Mouse (Mus musculus): ENCODE data around the gene Pigo. TPM values are rescaled to one million over a fixed set of nuclear protein-coding genes. Genes with fewer than 3 reads are reported as not detected.

Pigo gene
- polyA plus RNA-seq, 1 experiment from 2014 or later: 16.6 TPM

GRCm38 (mm10) chr4:43052627-43053026 lies 27.0 kb upstream of the Pigo start:
- Histone ChIP-seq H3K27me3 (replicated peaks; ENCODE audit: control insufficient read depth, insufficient read depth, low read length) (no peaks in the 10 kb centered on the region), H3K36me3 (ENCODE audit: control insufficient read depth, insufficient read depth, low read length) (no peaks in the 10 kb centered on the region), H3K4me1 (ENCODE audit: control insufficient read depth, insufficient read depth, low read length) (no peaks in the 10 kb centered on the region), H3K4me2 (ENCODE audit: low read depth, low read length) (no peak overlapping the region), H3K4me3 (ENCODE audit: low read depth, low read length) (no peak overlapping the region), H3K9me3 (ENCODE audit: control insufficient read depth, low read length) (no peaks in the 10 kb centered on the region), H3K9ac (ENCODE audit: low read depth, low read length) (no peak overlapping the region), H3K27ac (replicated peaks; ENCODE audit: low read depth, low read length) (no peak overlapping the region)
- WGBS: 11% methylated on average over 3 of the region's 4 CpGs
- ATAC-seq (ENCODE audit: low read depth) (no peak; the same call in 1 of the 2 replicates), DNase-seq (ENCODE audit: low spot score) (peak; percentile 79)

- peak overlapping the region; percentile 76 for H3K4me2 ChIP-seq (ENCODE audit: low read depth, low read length)
- peaks cover 17% of the 10 kb centered on the region; the same call in 1 of the 2 replicates for H3K4me1 ChIP-seq (ENCODE audit: control insufficient read depth, insufficient read depth, low read length)
- 8% methylated on average over 5 of the region's 5 CpGs for WGBS
- peak; percentile 96 for DNase-seq (ENCODE audit: low spot score)
- H3K36me3 ChIP-seq (ENCODE audit: control insufficient read depth, insufficient read depth, low read length): no peaks in the 10 kb centered on the region
- H3K4me3 ChIP-seq (ENCODE audit: low read depth, low read length): no peak overlapping the region
- H3K9me3 ChIP-seq (ENCODE audit: control insufficient read depth, low read length): no peaks in the 10 kb centered on the region
- no peak overlapping the region for H3K9ac ChIP-seq (ENCODE audit: low read depth, low read length)
- H3K27ac ChIP-seq (replicated peaks; ENCODE audit: low read depth, low read length): no peak overlapping the region
- H3K27me3 ChIP-seq (replicated peaks; ENCODE audit: control insufficient read depth, insufficient read depth, low read length): no peaks in the 10 kb centered on the region
- ATAC-seq (ENCODE audit: low read depth): no peak
Observed at GRCm38 (mm10) chr4:43047231-43047630, 21.6 kb upstream of the Pigo start.

DNA sequence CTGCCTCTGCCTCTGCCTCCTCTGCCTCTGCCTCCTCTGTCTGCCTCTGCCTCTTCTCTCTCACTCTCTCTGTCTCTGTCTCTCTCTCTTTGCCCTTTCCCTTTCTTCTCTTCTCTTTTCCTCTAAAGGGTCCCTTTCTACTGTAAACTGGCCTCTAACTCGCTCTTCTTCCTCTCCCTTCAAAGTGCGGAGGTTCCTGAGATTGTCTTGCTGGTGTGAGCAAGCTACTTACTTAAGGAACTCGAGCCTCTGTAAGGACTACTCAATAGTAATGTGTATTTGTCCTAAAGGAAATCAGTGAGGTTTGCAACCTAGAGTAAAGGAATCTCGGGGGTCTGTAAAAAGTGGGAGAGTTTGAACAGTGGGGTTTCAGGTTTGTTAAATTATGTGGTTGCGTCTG lies 21.0 kb upstream of the Pigo start:
- Histone ChIP-seq H3K27ac (replicated peaks; ENCODE audit: low read depth, low read length) (no peak overlapping the region; the same call in 1 of the 2 replicates), H3K9me3 (ENCODE audit: control insufficient read depth, low read length) (no peaks in the 10 kb centered on the region), H3K4me2 (ENCODE audit: low read depth, low read length) (peak overlapping the region; percentile 76; the same call in 1 of the 2 replicates), H3K27me3 (replicated peaks; ENCODE audit: control insufficient read depth, insufficient read depth, low read length) (no peaks in the 10 kb centered on the region), H3K4me3 (ENCODE audit: low read depth, low read length) (0 out of 2 replicates have a peak overlapping the region, but pooled peaks have one; percentile 1), H3K36me3 (ENCODE audit: control insufficient read depth, insufficient read depth, low read length) (no peaks in the 10 kb centered on the region), H3K9ac (ENCODE audit: low read depth, low read length) (no peak overlapping the region; the same call in 1 of the 2 replicates), H3K4me1 (ENCODE audit: control insufficient read depth, insufficient read depth, low read length) (peaks cover 17% of the 10 kb centered on the region; the same call in 1 of the 2 replicates)
- no peak for DNase-seq (ENCODE audit: low spot score)
- ATAC-seq (ENCODE audit: low read depth): no peak
- WGBS: 55% methylated on average over 5 of the region's 5 CpGs

DNA sequence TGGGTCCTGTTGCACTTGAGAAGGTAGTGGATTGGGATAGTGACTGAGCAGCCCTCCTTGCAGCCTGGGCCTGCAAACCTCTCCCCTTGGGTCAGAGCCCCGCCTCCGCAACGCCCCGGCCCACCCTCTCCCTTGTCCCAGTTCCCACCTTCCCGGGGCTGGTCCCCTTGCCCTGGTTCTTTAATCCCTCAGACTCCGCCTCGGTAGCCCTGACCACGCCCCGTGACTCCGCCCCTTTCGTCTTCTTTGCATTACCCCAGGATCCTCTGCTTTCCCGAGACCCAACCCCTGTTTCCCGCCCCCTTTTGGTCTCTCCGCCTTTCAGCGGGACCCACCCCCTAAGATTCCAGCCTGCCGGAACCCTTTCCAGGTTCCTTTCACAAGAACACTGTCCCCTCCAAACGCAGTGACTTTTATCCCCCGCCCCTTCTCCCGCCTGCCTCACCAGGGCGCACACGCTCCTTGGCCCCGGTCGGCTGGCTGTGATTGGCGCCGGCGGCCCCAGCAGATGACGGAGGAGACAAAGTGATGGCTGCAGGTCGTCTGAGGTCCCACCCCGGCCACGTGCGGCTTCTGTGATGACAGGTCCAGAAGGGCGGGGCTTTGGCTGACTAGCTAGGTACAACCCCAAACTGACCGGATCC lies 20.2 kb upstream of the Pigo start, which contains the start of gene Fam214b:
Gene Fam214b (minus strand): TSS at position 562 of the 644 bp plus-strand sequence.
- Histone ChIP-seq H3K9me3 (ENCODE audit: control insufficient read depth, low read length) (no peaks in the 10 kb centered on the region), H3K4me2 (ENCODE audit: low read depth, low read length) (peak within 1 kb of the TSS; percentile 76), H3K4me1 (ENCODE audit: control insufficient read depth, insufficient read depth, low read length) (peaks cover 17% of the 10 kb centered on the region; the same call in 1 of the 2 replicates), H3K9ac (ENCODE audit: low read depth, low read length) (peak within 1 kb of the TSS; percentile 63), H3K36me3 (ENCODE audit: control insufficient read depth, insufficient read depth, low read length) (no peaks in the 10 kb centered on the region), H3K27me3 (replicated peaks; ENCODE audit: control insufficient read depth, insufficient read depth, low read length) (no peaks in the 10 kb centered on the region), H3K4me3 (ENCODE audit: low read depth, low read length) (peak within 1 kb of the TSS; percentile 54), H3K27ac (replicated peaks; ENCODE audit: low read depth, low read length) (peak within 1 kb of the TSS; percentile 71)
- ATAC-seq (ENCODE audit: low read depth) (peak; percentile 93), DNase-seq (ENCODE audit: low spot score) (peak; percentile 98)
- under 1% methylated on average over 30 of the region's 33 CpGs for WGBS

GRCm38 (mm10) chr4:43045285-43045658 lies 19.7 kb upstream of the Pigo start:
- ATAC-seq (ENCODE audit: low read depth): peak; percentile 1; the same call in 1 of the 2 replicates
- peak overlapping the region; percentile 76 for H3K4me2 ChIP-seq (ENCODE audit: low read depth, low read length)

GRCm38 (mm10) chr4:43044673-43045072 lies 19.1 kb upstream of the Pigo start:
- WGBS: 17% methylated on average over 4 of the region's 4 CpGs

More at GRCm38 (mm10) chr4:43045285-43045658, 19.7 kb upstream of the Pigo start:
- DNase-seq (ENCODE audit: low spot score): no peak
- H3K27ac ChIP-seq (replicated peaks; ENCODE audit: low read depth, low read length): 0 out of 2 replicates have a peak overlapping the region, but pooled peaks have one; percentile 71
- H3K4me1 ChIP-seq (ENCODE audit: control insufficient read depth, insufficient read depth, low read length): peaks cover 17% of the 10 kb centered on the region; the same call in 1 of the 2 replicates
- H3K4me3 ChIP-seq (ENCODE audit: low read depth, low read length): peak overlapping the region; percentile 54
- 8% methylated on average over 13 of the region's 13 CpGs for WGBS
- H3K27me3 ChIP-seq (replicated peaks; ENCODE audit: control insufficient read depth, insufficient read depth, low read length): no peaks in the 10 kb centered on the region
- no peaks in the 10 kb centered on the region for H3K36me3 ChIP-seq (ENCODE audit: control insufficient read depth, insufficient read depth, low read length)
- no peaks in the 10 kb centered on the region for H3K9me3 ChIP-seq (ENCODE audit: control insufficient read depth, low read length)
- H3K9ac ChIP-seq (ENCODE audit: low read depth, low read length): peak overlapping the region; percentile 63

DNA sequence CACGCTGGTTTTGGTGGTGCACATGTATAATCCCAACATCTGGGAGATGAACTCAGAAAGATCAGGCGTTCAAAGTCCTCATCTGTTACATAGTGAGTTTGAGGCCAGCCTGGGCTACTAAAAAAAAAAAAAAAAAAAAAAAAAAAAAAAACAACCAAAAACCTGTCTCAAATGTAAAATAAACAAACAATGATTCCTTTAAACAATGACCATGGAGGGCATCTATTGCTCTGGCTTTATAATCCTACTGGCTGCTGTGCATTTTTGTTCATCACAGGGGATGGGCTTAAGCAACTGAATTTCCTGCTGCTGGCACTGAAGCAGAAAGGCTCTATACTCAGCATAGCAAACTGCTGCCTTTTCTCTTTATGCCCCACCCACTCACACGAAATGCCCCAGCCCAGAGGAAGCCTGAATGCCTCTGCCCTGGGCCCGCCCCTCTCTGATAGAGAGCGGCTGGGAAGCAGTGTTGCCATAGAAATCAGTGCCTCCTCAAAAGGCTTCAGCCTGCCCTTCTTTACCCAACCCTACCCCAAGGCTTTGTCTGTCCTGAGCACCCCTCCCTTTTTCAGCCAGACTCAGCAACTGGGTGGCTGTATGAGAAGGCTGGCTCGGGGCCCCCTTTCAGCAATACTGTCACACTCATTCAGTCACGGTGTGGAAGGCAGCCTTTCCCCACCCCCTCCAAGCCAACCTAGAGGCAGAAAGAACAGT lies 18.2 kb upstream of the Pigo start:
- ATAC-seq (ENCODE audit: low read depth) (peak; percentile 31), DNase-seq (ENCODE audit: low spot score) (peak; percentile 92)
- H3K4me3 ChIP-seq (ENCODE audit: low read depth, low read length): no peak overlapping the region
- H3K36me3 ChIP-seq (ENCODE audit: control insufficient read depth, insufficient read depth, low read length): no peaks in the 10 kb centered on the region
- no peak overlapping the region; the same call in 1 of the 2 replicates for H3K9ac ChIP-seq (ENCODE audit: low read depth, low read length)
- peak overlapping the region; percentile 71 for H3K27ac ChIP-seq (replicated peaks; ENCODE audit: low read depth, low read length)
- H3K4me1 ChIP-seq (ENCODE audit: control insufficient read depth, insufficient read depth, low read length): peaks cover 25% of the 10 kb centered on the region
- H3K9me3 ChIP-seq (ENCODE audit: control insufficient read depth, low read length): no peaks in the 10 kb centered on the region
- no peaks in the 10 kb centered on the region for H3K27me3 ChIP-seq (replicated peaks; ENCODE audit: control insufficient read depth, insufficient read depth, low read length)
- peak overlapping the region; percentile 76 for H3K4me2 ChIP-seq (ENCODE audit: low read depth, low read length)
- WGBS: 24% methylated on average over 7 of the region's 7 CpGs

More at GRCm38 (mm10) chr4:43044673-43045072, 19.1 kb upstream of the Pigo start:
- H3K4me1 ChIP-seq (ENCODE audit: control insufficient read depth, insufficient read depth, low read length): peaks cover 17% of the 10 kb centered on the region; the same call in 1 of the 2 replicates
- ATAC-seq (ENCODE audit: low read depth): no peak
- H3K9ac ChIP-seq (ENCODE audit: low read depth, low read length): peak overlapping the region; percentile 63
- no peaks in the 10 kb centered on the region for H3K9me3 ChIP-seq (ENCODE audit: control insufficient read depth, low read length)
- H3K4me2 ChIP-seq (ENCODE audit: low read depth, low read length): peak overlapping the region; percentile 76
- H3K27ac ChIP-seq (replicated peaks; ENCODE audit: low read depth, low read length): peak overlapping the region; percentile 71
- peak; percentile 30 for DNase-seq (ENCODE audit: low spot score)
- peak overlapping the region; percentile 54 for H3K4me3 ChIP-seq (ENCODE audit: low read depth, low read length)
- H3K27me3 ChIP-seq (replicated peaks; ENCODE audit: control insufficient read depth, insufficient read depth, low read length): no peaks in the 10 kb centered on the region
- no peaks in the 10 kb centered on the region for H3K36me3 ChIP-seq (ENCODE audit: control insufficient read depth, insufficient read depth, low read length)

GRCm38 (mm10) chr4:43040881-43041547 lies 15.4 kb upstream of the Pigo start:
- Histone ChIP-seq H3K4me2 (ENCODE audit: low read depth, low read length) (no peak overlapping the region; the same call in 1 of the 2 replicates), H3K36me3 (ENCODE audit: control insufficient read depth, insufficient read depth, low read length) (peaks cover 7% of the 10 kb centered on the region; the same call in 1 of the 2 replicates)
- ATAC-seq (ENCODE audit: low read depth): no peak

More at GRCm38 (mm10) chr4:43040881-43041547, 15.4 kb upstream of the Pigo start:
- Histone ChIP-seq H3K4me1 (ENCODE audit: control insufficient read depth, insufficient read depth, low read length) (peaks cover 22% of the 10 kb centered on the region), H3K9ac (ENCODE audit: low read depth, low read length) (no peak overlapping the region), H3K27me3 (replicated peaks; ENCODE audit: control insufficient read depth, insufficient read depth, low read length) (no peaks in the 10 kb centered on the region), H3K9me3 (ENCODE audit: control insufficient read depth, low read length) (no peaks in the 10 kb centered on the region), H3K27ac (replicated peaks; ENCODE audit: low read depth, low read length) (0 out of 2 replicates have a peak overlapping the region, but pooled peaks have one; percentile 5), H3K4me3 (ENCODE audit: low read depth, low read length) (no peak overlapping the region)
- DNase-seq (ENCODE audit: low spot score): no peak
- WGBS: 77% methylated on average over 9 of the region's 9 CpGs
